Mouse (Mus musculus) hindbrain, postnatal 0 days (tissue): Measurements from ENCODE around the gene Foxk1. TPM values are rescaled to one million over a fixed set of nuclear protein-coding genes. Genes with fewer than 3 reads are reported as not detected.
A peak's percentile ranks its signal among the peaks of the same experiment; 100 is the strongest.

Experiments used
- ATAC-seq: fragments of 200-750 bp; cut with Nextera tagmentation; 2 replicates; pipeline ENCODE4 v1.8.0; 2017; ENCODE audit warnings: mild to moderate bottlenecking, moderate TSS enrichment, moderate library complexity
- DNase-seq: peaks from one replicate; pipeline ENCODE4 v3.0.0-alpha.2; 2015; ENCODE audit warnings: low spot score
- H3K27ac ChIP-seq: fragments of 300-500 bp; sonication (generic); 2 replicates; pipeline ENCODE4 v1.5.1; 2014; ENCODE audit warnings: mild to moderate bottlenecking
- H3K27me3 ChIP-seq: fragments of 300-500 bp; sonication (generic); 2 replicates; pipeline ENCODE4 v1.6.1; 2014; ENCODE audit warnings: low read length, mixed read lengths; ENCODE audit not compliant: insufficient read depth
- H3K36me3 ChIP-seq: fragments of 300-500 bp; sonication (generic); 2 replicates; pipeline ENCODE4 v1.6.1; 2014; ENCODE audit warnings: low read length, mixed read lengths; ENCODE audit not compliant: insufficient read depth
- H3K4me1 ChIP-seq: fragments of 300-500 bp; sonication (generic); 2 replicates; pipeline ENCODE4 v1.6.1; 2014; ENCODE audit warnings: antibody characterized with exemption, low read length, mixed read lengths; ENCODE audit not compliant: insufficient read depth
- H3K4me2 ChIP-seq: fragments of 300-500 bp; sonication (generic); 2 replicates; pipeline ENCODE4 v1.6.1; 2014; ENCODE audit warnings: low read depth, mild to moderate bottlenecking, low read length, moderate library complexity, mixed read lengths
- H3K4me3 ChIP-seq: fragments of 300-500 bp; sonication (generic); 2 replicates; pipeline ENCODE4 v1.5.1; 2014; ENCODE audit warnings: low read length
- H3K9ac ChIP-seq: fragments of 300-500 bp; sonication (generic); replicated peaks from 2 replicates; pipeline ENCODE4 v1.6.1; 2014; ENCODE audit warnings: mild to moderate bottlenecking, low read length, moderate library complexity, mixed read lengths
- H3K9me3 ChIP-seq: fragments of 300-500 bp; sonication (generic); 2 replicates; pipeline ENCODE4 v1.6.1; 2016; ENCODE audit warnings: low read length, mixed read lengths
- CTCF ChIP-seq: IDR thresholded peaks from 2 replicates; pipeline ENCODE4 v1.5.1; 2016; ENCODE audit warnings: antibody characterized with exemption, control low read depth, low read depth
- WGBS: fragments of 180-500 bp; shearing (Covaris S2); extraction: QIAGEN DNeasy Blood & Tissue Kit; methylation state at CpG from one replicate; pipeline ENCODE4 v1.1.7; 2014; 5-methylcytosine and 5-hydroxymethylcytosine counted together
- polyA plus RNA-seq: library from polyadenylated mRNA; unstranded; fragments of >200 nt; fragmentation: Nextera tagmentation; extraction: Ambion mirVana; gene quantifications from 2 replicates; pipeline ENCODE4 v1.2.1, GENCODE M21; 2015
- total RNA-seq: library from RNA; depleted of rRNA; stranded (reverse); fragments of >200 nt; gene quantifications from 2 replicates; pipeline ENCODE4 v1.2.3, GENCODE M21; 2014

The Foxk1 gene
- total and polyA plus RNA-seq, 2 experiments from 2014 or later: 4.6 to 23.3 TPM

DNA sequence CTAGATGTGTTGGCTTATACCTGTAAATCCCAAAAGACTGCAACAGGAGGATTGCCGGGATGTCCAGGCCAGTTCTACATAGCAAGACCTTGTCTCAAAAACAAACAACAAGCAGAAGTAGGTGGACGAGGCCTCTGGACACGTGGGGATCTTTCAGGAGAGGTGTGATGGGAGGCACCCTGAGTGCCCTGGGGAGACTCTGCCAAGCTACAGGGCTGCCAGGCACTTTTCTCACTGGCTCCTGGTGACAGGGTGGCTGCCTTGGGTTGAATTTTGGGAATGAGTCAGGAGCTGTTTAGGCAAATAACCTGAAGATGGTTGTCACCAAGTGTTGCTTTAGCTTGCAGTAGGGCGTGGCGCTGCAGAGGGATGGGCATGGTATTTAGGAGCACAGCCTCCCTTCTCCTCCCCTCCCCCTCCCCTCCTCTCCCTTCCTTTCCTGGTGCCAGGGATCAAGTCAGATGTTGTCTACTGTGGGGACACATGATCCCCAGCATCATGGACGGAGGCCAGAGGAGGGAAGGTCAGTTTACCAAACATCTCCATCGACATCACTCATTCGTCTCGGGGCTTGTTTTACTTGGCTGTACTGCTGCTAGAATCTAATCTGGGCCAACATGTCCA lies 30.6 kb downstream of the Foxk1 start:
- no peak overlapping the region for H3K27ac ChIP-seq
- H3K27me3 ChIP-seq: no peaks in the 10 kb centered on the region
- no peaks in the 10 kb centered on the region for H3K9me3 ChIP-seq
- no peak overlapping the region for H3K9ac ChIP-seq
- no peak for ATAC-seq
- H3K36me3 ChIP-seq: peaks cover 11% of the 10 kb centered on the region
- no peak overlapping the region for H3K4me2 ChIP-seq
- no peak overlapping the region for H3K4me3 ChIP-seq
- H3K4me1 ChIP-seq: peaks cover 4% of the 10 kb centered on the region; the same call in 1 of the 2 replicates
- no peak for DNase-seq
- no peak for TF ChIP-seq CTCF
- WGBS: 69% methylated on average over 9 of the region's 9 CpGs

DNA sequence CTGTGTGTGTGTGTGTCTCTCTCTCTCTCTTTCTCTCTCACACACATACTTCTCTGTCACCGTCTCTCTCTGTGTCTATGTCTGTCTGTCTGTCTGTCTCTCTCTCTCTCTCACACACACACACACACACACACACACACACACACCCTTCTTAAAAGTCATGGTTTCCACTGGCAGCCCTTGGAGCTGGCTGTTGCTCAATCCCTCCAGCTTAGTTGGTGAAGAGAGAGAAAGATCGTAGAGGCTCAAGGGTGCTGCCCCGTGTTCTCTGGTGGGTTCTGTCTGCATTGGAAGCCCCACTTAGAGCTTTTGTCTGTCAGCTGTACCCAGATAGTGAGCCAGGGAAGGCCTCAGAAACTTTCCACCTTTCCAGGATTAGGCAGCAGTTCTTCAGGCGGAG lies 31.4 kb downstream of the Foxk1 start:
- ATAC-seq: no peak
- H3K36me3 ChIP-seq: peaks cover 13% of the 10 kb centered on the region
- no peak for TF ChIP-seq CTCF
- DNase-seq: no peak
- no peak overlapping the region for H3K27ac ChIP-seq
- H3K27me3 ChIP-seq: no peaks in the 10 kb centered on the region
- 73% methylated on average over 4 of the region's 4 CpGs for WGBS
- H3K4me3 ChIP-seq: no peak overlapping the region
- H3K4me1 ChIP-seq: peaks cover 4% of the 10 kb centered on the region; the same call in 1 of the 2 replicates
- H3K9me3 ChIP-seq: no peaks in the 10 kb centered on the region
- H3K4me2 ChIP-seq: no peak overlapping the region
- no peak overlapping the region for H3K9ac ChIP-seq

DNA sequence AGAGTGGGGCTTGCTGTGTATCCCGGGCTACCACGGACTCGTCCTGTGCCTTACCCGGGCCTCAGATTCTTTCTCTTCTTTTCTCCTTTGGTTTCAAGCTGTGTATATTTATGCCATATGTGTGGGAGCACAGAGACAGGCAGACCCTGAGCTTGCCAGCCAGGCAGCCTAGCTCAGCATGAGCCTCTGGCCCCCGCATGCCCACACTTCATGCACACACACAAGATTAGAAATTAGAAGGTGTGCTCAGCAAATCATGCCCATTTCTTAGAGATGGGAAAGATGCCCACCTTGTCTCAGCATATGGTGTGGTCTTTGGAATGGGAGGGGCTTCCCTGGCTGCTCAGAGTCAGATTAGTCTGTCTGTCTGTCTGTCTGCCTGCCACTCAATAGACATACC lies 32.8 kb downstream of the Foxk1 start:
- Histone ChIP-seq H3K27me3 (no peaks in the 10 kb centered on the region), H3K9me3 (no peaks in the 10 kb centered on the region), H3K27ac (no peak overlapping the region), H3K4me2 (no peak overlapping the region), H3K4me3 (no peak overlapping the region), H3K36me3 (peaks cover 15% of the 10 kb centered on the region), H3K4me1 (no peaks in the 10 kb centered on the region), H3K9ac (no peak overlapping the region)
- DNase-seq (no peak), ATAC-seq (peak; percentile 25; the same call in 1 of the 2 replicates)
- no peak for TF ChIP-seq CTCF
- 46% methylated on average over 5 of the region's 5 CpGs for WGBS

DNA sequence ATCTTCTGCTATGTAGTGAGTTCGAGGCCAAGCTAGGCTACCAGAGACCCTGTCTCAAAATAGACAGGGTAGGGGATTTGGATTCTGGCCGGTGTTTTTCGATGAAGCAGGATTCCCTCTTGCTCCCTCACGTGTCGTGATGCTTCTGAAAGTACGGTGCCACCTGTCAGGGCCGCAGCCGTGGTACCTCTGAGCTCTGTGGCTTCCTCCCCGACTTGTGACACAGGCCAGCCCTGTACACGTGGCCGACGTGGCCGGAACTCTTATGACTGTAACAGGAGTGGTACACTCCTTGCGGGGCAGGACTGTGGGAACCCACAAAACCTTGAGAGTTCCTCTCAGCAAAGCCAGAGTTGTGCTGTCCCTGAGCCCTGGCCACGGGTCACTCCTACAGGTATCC lies 34.4 kb downstream of the Foxk1 start:
- no peak for ATAC-seq
- peaks cover 15% of the 10 kb centered on the region for H3K36me3 ChIP-seq
- WGBS: 97% methylated on average over 15 of the region's 15 CpGs
- H3K4me2 ChIP-seq: no peak overlapping the region
- no peak for DNase-seq
- peaks cover 4% of the 10 kb centered on the region for H3K4me1 ChIP-seq
- no peak for TF ChIP-seq CTCF
- H3K9me3 ChIP-seq: no peaks in the 10 kb centered on the region
- H3K27ac ChIP-seq: no peak overlapping the region
- no peak overlapping the region for H3K9ac ChIP-seq
- H3K27me3 ChIP-seq: no peaks in the 10 kb centered on the region
- H3K4me3 ChIP-seq: no peak overlapping the region

DNA sequence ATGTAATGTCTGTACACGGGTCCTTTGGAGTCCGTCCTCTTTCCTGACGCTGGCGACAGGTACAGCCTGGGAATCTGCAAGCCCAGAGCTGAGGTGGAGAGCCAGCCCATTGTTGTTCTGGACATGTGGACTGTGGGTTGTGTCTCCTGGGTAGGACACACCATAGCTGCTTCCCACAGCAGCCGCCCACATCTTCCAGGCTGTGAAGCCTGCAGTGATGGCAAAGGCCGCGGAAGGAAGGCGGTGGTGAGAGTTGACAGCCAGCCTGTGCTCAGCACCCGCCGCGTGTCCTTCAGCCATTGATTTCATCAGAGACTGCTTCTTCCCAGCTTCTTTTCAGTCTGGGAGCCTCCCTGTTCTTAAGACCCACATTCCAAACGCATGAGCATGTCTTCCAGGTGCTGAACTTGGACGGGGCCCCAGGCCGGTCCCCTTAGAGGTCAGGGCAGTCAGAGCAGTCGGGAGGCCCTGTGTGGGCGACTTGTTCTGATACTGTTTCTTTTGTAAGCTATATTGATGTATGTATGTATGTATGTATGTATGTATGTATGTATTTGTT lies 37.2 kb downstream of the Foxk1 start:
- TF ChIP-seq CTCF: no peak
- WGBS: 82% methylated on average over 16 of the region's 16 CpGs

DNA sequence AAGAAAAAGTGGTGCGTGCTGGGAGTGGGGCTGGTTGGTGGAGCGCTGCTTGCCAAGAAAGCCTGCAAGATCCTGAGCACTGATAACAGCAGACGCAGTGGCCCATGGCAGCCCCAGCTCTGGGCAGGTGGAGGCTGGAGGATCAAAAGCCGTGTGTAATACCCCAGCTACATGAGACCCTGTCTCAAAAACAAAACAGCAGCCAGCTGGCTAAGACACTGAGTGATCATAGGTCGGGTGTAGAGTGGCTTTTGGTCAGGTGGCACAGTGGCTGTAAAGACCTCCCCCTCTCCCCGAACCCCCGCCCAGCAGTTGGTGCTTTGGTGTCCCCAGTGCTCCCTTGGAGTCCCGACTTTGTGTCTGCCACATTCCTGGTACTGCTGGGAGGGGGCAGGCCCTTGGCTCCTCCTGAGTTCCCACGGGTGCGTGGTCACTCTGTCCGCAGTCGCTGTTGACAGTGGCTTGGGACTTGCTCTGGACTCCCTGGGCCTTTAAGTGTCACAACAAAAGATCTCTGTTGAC lies 38.7 kb downstream of the Foxk1 start:
- Histone ChIP-seq H3K4me2 (peak overlapping the region; percentile 57), H3K27ac (peak overlapping the region; percentile 27; the same call in 1 of the 2 replicates), H3K36me3 (peaks cover 15% of the 10 kb centered on the region), H3K9me3 (no peaks in the 10 kb centered on the region), H3K4me3 (peak overlapping the region; percentile 23), H3K9ac (no peak overlapping the region), H3K4me1 (peaks cover 4% of the 10 kb centered on the region), H3K27me3 (no peaks in the 10 kb centered on the region)
- ATAC-seq: peak; percentile 83
- no peak for TF ChIP-seq CTCF
- DNase-seq: no peak
- 10% methylated on average over 12 of the region's 12 CpGs for WGBS

More for the DNA sequence above, 37.2 kb downstream of the Foxk1 start:
- H3K9ac ChIP-seq: no peak overlapping the region
- no peak overlapping the region for H3K27ac ChIP-seq
- ATAC-seq (no peak), DNase-seq (no peak)
- H3K9me3 ChIP-seq: no peaks in the 10 kb centered on the region
- peaks cover 15% of the 10 kb centered on the region for H3K36me3 ChIP-seq
- H3K4me1 ChIP-seq: peaks cover 4% of the 10 kb centered on the region
- no peak overlapping the region for H3K4me2 ChIP-seq
- H3K27me3 ChIP-seq: no peaks in the 10 kb centered on the region
- no peak overlapping the region for H3K4me3 ChIP-seq

DNA sequence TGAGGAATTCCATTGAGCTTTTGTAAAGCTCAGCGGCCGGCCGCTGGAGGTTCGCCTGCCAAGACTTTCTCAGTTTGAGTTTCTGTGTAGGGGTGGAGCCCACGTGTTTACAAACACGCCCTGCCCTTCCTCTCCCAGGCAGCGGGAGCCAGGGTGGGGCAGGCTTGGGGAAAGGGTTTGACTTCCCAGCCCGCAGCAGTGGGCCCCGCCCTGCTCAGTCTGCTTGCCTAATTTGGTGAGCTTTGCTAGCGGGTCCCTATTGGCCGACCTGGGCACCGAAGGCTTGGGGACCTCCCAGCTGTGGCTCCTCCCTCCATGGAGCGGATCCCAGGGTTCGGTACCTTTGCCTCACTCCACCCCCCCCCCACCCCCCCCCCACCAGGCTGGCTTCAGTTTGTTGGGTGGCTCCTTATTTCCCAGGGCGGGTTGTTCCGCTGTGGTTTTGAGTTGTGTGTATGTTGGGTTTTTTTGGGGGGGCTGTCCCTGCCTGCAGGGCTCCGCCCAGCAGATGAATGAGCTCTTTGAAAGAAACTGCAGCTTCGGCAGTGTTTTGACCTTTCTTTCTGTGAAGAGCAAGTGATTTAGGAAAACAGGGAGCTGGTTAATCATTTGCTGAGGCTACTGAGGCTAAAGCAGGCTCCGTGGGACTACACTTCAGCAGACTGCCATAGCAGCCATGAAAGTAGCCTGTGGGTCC lies 39.3 kb downstream of the Foxk1 start:
- Histone ChIP-seq H3K9me3 (no peaks in the 10 kb centered on the region), H3K27me3 (no peaks in the 10 kb centered on the region), H3K9ac (no peak overlapping the region; the same call in 1 of the 2 replicates), H3K4me3 (peak overlapping the region; percentile 23), H3K36me3 (peaks cover 13% of the 10 kb centered on the region), H3K4me1 (peaks cover 10% of the 10 kb centered on the region), H3K4me2 (peak overlapping the region; percentile 57), H3K27ac (peak overlapping the region; percentile 27)
- WGBS: 3% methylated on average over 19 of the region's 19 CpGs
- ATAC-seq (peak; percentile 88), DNase-seq (peak; percentile 75)
- TF ChIP-seq CTCF: no peak
